Mouse (Mus musculus) heart, embryonic 15.5 days (tissue): ENCODE results near the gene Arsa. TPM values are rescaled to one million over a fixed set of nuclear protein-coding genes. Genes with fewer than 3 reads are reported as not detected.

Source experiments
- ATAC-seq: fragments of 200-750 bp; cut with Nextera tagmentation; replicated peaks from 2 replicates; pipeline ENCODE4 v1.8.0; 2017; ENCODE audit warnings: low read depth, moderate TSS enrichment; ENCODE audit not compliant: insufficient number of reproducible peaks, insufficient read depth, low FRiP score
- H3K27ac ChIP-seq: fragments of 300-500 bp; sonication (generic); 2 replicates; pipeline ENCODE4 v1.5.1; 2015; ENCODE audit warnings: mild to moderate bottlenecking, inconsistent platforms
- H3K27me3 ChIP-seq: fragments of 300-500 bp; sonication (generic); 2 replicates; pipeline ENCODE4 v1.6.1; 2015; ENCODE audit warnings: inconsistent platforms
- H3K36me3 ChIP-seq: fragments of 300-500 bp; sonication (generic); 2 replicates; pipeline ENCODE4 v1.6.1; 2015; ENCODE audit warnings: mild to moderate bottlenecking, inconsistent platforms
- H3K4me1 ChIP-seq: fragments of 300-500 bp; sonication (generic); replicated peaks from 2 replicates; pipeline ENCODE4 v1.6.1; 2015; ENCODE audit warnings: inconsistent platforms
- H3K4me2 ChIP-seq: fragments of 300-500 bp; sonication (generic); 2 replicates; pipeline ENCODE4 v1.6.1; 2015; ENCODE audit warnings: inconsistent platforms, mild to moderate bottlenecking, moderate library complexity
- H3K4me3 ChIP-seq: fragments of 300-500 bp; sonication (generic); 2 replicates; pipeline ENCODE4 v1.5.1; 2015; ENCODE audit warnings: mild to moderate bottlenecking, inconsistent platforms
- H3K9ac ChIP-seq: fragments of 300-500 bp; sonication (generic); 2 replicates; pipeline ENCODE4 v1.6.1; 2015; ENCODE audit warnings: mild to moderate bottlenecking, inconsistent platforms
- H3K9me3 ChIP-seq: fragments of 300-500 bp; sonication (generic); replicated peaks from 2 replicates; pipeline ENCODE4 v1.6.1; 2016; ENCODE audit warnings: inconsistent platforms
- WGBS: fragments of 180-500 bp; shearing (Covaris S2); methylation state at CpG from one replicate; pipeline ENCODE4 v1.1.7; 2015; ENCODE audit warnings: mixed read lengths; 5-methylcytosine and 5-hydroxymethylcytosine counted together
- polyA plus RNA-seq: library from polyadenylated mRNA; unstranded; fragments of >200 nt; fragmentation: Nextera tagmentation; extraction: Ambion mirVana; gene quantifications from 2 replicates; pipeline ENCODE4 v1.2.1, GENCODE M21; 2015

Arsa gene
- polyA plus RNA-seq, 1 experiment from 2014 or later = 16.3 TPM

GRCm38 (mm10) chr15:89471476-89471875, 5.7 kb downstream of the Arsa start:
- H3K27me3 ChIP-seq = 0 out of 2 replicates have a peak, but pooled peaks cover 4% of the 10 kb centered on the region

DNA sequence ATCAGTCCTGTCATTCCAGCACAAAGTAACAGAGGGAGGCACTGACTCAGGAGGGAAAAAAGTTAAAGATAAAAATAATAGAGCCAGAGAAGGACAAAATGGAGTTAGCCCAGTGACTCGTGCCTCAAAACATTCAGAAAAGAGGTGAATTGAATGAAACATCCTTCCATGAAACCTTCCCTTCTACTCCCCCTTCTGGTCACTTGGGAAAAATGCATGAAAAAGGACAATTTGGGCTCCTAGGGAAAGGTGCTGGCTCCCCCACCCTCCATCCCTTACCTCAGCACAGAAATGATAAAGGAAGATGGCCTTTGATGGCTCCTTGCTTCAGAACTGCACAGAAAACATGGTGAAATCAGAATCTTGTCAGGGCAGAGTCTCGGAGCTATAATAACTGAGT, 8.6 kb downstream of the Arsa start:
- no peak for ATAC-seq
- Histone ChIP-seq H3K9ac (no peak overlapping the region), H3K4me1 (no peaks in the 10 kb centered on the region), H3K4me2 (no peak overlapping the region), H3K9me3 (no peaks in the 10 kb centered on the region), H3K27ac (no peak overlapping the region), H3K27me3 (0 out of 2 replicates have a peak, but pooled peaks cover 4% of the 10 kb centered on the region), H3K4me3 (no peak overlapping the region), H3K36me3 (no peaks in the 10 kb centered on the region)
- 25% methylated on average over 2 of the region's 2 CpGs for WGBS

More at GRCm38 (mm10) chr15:89471476-89471875, 5.7 kb downstream of the Arsa start:
- Histone ChIP-seq H3K27ac (no peak overlapping the region), H3K36me3 (no peaks in the 10 kb centered on the region), H3K9ac (no peak overlapping the region), H3K4me2 (no peak overlapping the region), H3K4me1 (peaks cover 6% of the 10 kb centered on the region), H3K9me3 (no peaks in the 10 kb centered on the region), H3K4me3 (no peak overlapping the region)
- ATAC-seq = no peak
- WGBS = 80% methylated on average over 4 of the region's 4 CpGs

DNA sequence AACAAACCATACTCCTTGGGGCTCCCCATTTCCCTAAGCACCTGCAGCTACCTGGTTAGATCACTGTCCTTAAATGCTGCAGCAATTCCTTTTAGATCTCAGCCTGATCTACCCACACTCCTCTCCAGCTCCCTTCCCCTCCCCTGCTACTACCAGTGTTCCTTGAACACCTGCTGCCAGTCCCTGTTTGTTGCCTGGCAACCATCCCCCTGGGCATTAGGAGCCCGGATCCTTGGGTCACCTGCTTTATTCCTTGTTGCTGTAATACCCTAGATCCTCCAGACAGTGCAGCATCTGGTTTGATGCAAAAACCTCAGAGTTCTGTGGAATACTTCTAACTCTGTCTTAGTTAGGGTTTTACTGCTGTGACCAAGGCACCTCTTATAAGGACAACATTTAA, 12.2 kb downstream of the Arsa start:
- ATAC-seq = no peak
- 18% methylated on average over 1 of the region's 1 CpGs for WGBS

GRCm38 (mm10) chr15:89463334-89464235, 13.6 kb downstream of the Arsa start:
- 48% methylated on average over 5 of the region's 5 CpGs for WGBS
- Histone ChIP-seq H3K9ac (no peak overlapping the region), H3K4me3 (no peak overlapping the region), H3K27ac (no peak overlapping the region), H3K9me3 (no peaks in the 10 kb centered on the region), H3K36me3 (no peaks in the 10 kb centered on the region), H3K27me3 (peaks cover 27% of the 10 kb centered on the region), H3K4me2 (no peak overlapping the region), H3K4me1 (no peaks in the 10 kb centered on the region)
- ATAC-seq = no peak

More for the DNA sequence above, 12.2 kb downstream of the Arsa start:
- Histone ChIP-seq H3K27ac (no peak overlapping the region), H3K36me3 (no peaks in the 10 kb centered on the region), H3K27me3 (peaks cover 21% of the 10 kb centered on the region), H3K9ac (no peak overlapping the region), H3K4me2 (no peak overlapping the region), H3K9me3 (no peaks in the 10 kb centered on the region), H3K4me1 (no peaks in the 10 kb centered on the region), H3K4me3 (no peak overlapping the region)

DNA sequence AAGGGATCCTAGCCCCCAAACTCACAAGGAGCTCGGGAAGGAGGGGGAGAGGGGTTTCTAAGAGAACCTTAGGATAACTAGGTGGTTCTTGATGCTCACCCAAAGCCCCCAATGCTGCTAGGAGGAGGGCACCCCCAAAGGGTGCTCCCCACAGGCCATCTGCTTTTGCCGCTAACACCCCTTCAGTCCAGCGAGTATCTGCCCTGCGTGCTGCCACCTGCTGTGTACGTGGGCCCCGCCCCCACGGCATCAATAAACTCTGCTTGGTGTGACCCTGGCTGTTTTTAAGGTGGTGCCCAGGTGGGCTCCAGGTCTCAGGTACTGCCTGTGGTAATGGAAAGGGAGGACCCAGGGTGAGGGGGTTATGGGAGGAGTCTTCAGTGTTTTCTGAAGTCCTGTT, 15.0 kb downstream of the Arsa start:
- WGBS = 72% methylated on average over 7 of the region's 7 CpGs
- H3K4me1 ChIP-seq = no peaks in the 10 kb centered on the region

DNA sequence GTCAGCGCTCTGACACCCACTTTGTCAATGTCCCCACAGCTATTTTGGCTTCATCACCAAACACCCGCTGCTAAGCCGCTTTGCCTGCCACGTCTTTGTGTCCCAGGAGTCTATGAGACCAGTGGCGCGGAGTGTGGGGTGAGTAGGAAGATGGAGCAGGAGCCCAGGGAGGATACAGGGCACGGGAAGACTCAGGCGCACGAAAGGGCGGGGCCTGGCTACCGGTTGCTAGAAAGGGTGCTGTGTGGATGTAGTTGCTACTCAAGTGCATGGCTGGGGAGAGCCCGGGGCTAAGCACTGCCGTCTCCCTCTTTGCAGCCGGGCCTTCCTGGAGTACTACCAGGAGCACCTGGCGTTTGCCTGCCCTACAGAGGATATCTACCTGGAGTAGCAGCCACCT, 15.9 kb downstream of the Arsa start:
- H3K27ac ChIP-seq = no peak overlapping the region
- H3K4me1 ChIP-seq = no peaks in the 10 kb centered on the region
- 70% methylated on average over 15 of the region's 15 CpGs for WGBS
- H3K9ac ChIP-seq = no peak overlapping the region
- no peaks in the 10 kb centered on the region for H3K9me3 ChIP-seq
- H3K36me3 ChIP-seq = no peaks in the 10 kb centered on the region
- no peak overlapping the region for H3K4me2 ChIP-seq
- ATAC-seq = no peak
- peaks cover 41% of the 10 kb centered on the region for H3K27me3 ChIP-seq
- H3K4me3 ChIP-seq = no peak overlapping the region

More for the DNA sequence above, 15.0 kb downstream of the Arsa start:
- H3K4me3 ChIP-seq = no peak overlapping the region
- no peaks in the 10 kb centered on the region for H3K36me3 ChIP-seq
- H3K4me2 ChIP-seq = no peak overlapping the region
- H3K27me3 ChIP-seq = peaks cover 32% of the 10 kb centered on the region
- no peak overlapping the region for H3K9ac ChIP-seq
- H3K27ac ChIP-seq = no peak overlapping the region
- H3K9me3 ChIP-seq = no peaks in the 10 kb centered on the region
- no peak for ATAC-seq

- Histone ChIP-seq H3K9me3 (no peaks in the 10 kb centered on the region), H3K36me3 (no peaks in the 10 kb centered on the region), H3K27ac (no peak overlapping the region), H3K4me1 (no peaks in the 10 kb centered on the region), H3K9ac (no peak overlapping the region), H3K4me3 (no peak overlapping the region), H3K27me3 (peaks cover 51% of the 10 kb centered on the region), H3K4me2 (no peak overlapping the region)
- WGBS = 55% methylated on average over 10 of the region's 10 CpGs
- no peak for ATAC-seq
These were observed 16.9 kb downstream of the Arsa start for GRCm38 (mm10) chr15:89460298-89460697.

DNA sequence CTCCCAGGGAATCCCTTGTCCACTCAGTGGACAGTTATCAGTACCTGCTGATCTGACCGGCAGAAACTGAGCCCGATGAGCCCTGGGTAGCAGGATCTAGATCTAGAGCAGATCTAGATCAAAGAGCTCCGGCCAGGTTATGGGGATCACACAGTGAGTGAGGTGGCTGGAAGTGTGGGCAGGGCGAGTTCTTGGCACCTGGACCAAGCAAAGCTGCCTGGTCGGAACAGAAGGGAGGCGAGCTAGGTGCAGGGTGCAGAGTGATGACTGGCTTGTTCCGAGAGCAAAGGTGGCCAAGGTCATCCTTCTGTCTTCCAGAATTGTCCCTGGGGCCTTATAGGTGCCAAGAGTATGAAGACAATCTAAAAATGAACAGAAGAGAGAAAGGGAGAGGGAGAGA, 17.4 kb downstream of the Arsa start:
- no peak for ATAC-seq
- no peak overlapping the region for H3K27ac ChIP-seq
- WGBS = 72% methylated on average over 7 of the region's 7 CpGs
- no peaks in the 10 kb centered on the region for H3K36me3 ChIP-seq
- peaks cover 56% of the 10 kb centered on the region for H3K27me3 ChIP-seq
- H3K9ac ChIP-seq = no peak overlapping the region
- H3K4me2 ChIP-seq = no peak overlapping the region
- no peaks in the 10 kb centered on the region for H3K4me1 ChIP-seq
- no peaks in the 10 kb centered on the region for H3K9me3 ChIP-seq
- no peak overlapping the region for H3K4me3 ChIP-seq

GRCm38 (mm10) chr15:89458942-89459341, 18.3 kb downstream of the Arsa start:
- Histone ChIP-seq H3K4me2 (no peak overlapping the region), H3K9ac (no peak overlapping the region), H3K9me3 (no peaks in the 10 kb centered on the region), H3K27ac (no peak overlapping the region), H3K4me1 (peaks cover 4% of the 10 kb centered on the region), H3K27me3 (peaks cover 64% of the 10 kb centered on the region), H3K36me3 (no peaks in the 10 kb centered on the region), H3K4me3 (no peak overlapping the region)
- 83% methylated on average over 15 of the region's 15 CpGs for WGBS
- no peak for ATAC-seq

DNA sequence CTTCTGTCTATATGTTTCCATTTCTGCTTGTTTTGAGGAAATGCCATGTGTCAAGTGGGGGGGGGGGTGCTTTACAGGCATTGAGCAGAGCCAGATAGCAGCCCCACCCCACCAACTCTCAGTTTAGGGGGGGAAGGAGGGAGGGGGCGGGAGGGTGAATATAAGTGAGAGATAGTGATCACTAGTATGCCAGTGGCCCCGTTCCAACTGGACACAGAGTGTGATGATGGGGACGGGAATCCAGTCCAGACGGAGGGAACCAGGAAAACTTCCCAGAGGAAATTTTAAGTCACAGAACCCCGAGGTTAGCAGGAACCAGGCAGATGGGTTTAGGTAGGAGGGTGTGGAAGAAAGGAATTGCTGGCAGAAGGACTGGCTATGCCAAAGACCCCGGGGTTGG, 21.6 kb downstream of the Arsa start:
- H3K27ac ChIP-seq = no peak overlapping the region
- peaks cover 10% of the 10 kb centered on the region for H3K4me1 ChIP-seq
- ATAC-seq = no peak
- no peak overlapping the region for H3K4me3 ChIP-seq
- WGBS = 60% methylated on average over 6 of the region's 6 CpGs
- peaks cover 79% of the 10 kb centered on the region for H3K27me3 ChIP-seq
- H3K36me3 ChIP-seq = no peaks in the 10 kb centered on the region
- H3K4me2 ChIP-seq = no peak overlapping the region
- no peaks in the 10 kb centered on the region for H3K9me3 ChIP-seq
- no peak overlapping the region for H3K9ac ChIP-seq

DNA sequence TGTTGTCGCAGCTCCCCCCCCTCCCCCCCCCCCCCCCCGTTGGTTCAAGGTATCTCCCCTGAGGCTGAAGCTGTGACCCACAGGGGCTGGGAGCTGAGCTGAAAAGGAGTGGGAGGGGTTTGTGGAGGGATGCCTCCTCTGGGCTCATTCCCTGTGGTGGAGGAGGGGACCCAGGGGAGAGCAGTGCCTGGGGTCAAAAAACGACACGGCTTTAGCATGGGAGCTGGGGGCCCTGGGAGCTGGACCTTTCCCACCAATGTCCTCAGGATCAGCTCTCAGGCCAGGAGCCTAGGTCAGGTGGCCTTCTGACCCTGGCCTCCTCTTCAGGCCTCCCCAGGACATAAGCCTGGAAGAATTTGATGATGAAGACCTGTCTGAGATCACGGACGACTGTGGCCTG, 22.4 kb downstream of the Arsa start:
- 26% methylated on average over 5 of the region's 6 CpGs for WGBS
- Histone ChIP-seq H3K36me3 (no peaks in the 10 kb centered on the region), H3K27me3 (peaks cover 74% of the 10 kb centered on the region)

More for the DNA sequence above, 22.4 kb downstream of the Arsa start:
- no peaks in the 10 kb centered on the region for H3K9me3 ChIP-seq
- H3K9ac ChIP-seq = no peak overlapping the region
- H3K4me2 ChIP-seq = no peak overlapping the region
- H3K27ac ChIP-seq = no peak overlapping the region
- 0 out of 2 replicates have a peak, but pooled peaks have one; percentile 29 for ATAC-seq
- H3K4me3 ChIP-seq = no peak overlapping the region
- H3K4me1 ChIP-seq = peaks cover 10% of the 10 kb centered on the region
